Mouse (Mus musculus): Measurements from ENCODE around the gene Slc10a7. TPM values are rescaled to one million over a fixed set of nuclear protein-coding genes. Genes with fewer than 3 reads are reported as not detected.
A peak's percentile ranks its signal among the peaks of the same experiment; 100 is the strongest.

The Slc10a7 gene
- polyA plus RNA-seq, 1 experiment: 10.5 TPM

DNA sequence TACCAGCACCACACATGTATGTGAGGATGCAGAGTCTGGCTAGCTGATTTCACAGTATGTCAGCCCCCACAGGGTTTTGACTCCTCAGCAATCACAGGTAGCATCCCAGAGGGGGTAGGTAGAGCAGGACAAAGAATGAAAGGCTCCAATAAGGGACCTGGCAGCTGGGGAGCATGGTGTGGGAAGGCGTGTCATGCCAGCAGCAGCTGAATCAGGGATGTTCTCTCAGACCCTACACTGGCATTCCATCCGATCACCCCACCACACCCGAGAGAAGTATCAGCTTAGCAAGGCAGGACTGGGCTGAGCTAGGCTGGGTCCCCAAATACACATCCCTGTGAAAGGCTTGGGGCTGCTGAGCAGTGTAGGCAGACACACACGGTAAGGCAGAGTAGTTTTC lies 229.2 kb downstream of the Slc10a7 start:
- DNase-seq (ENCODE audit: low spot score): no peak

DNA sequence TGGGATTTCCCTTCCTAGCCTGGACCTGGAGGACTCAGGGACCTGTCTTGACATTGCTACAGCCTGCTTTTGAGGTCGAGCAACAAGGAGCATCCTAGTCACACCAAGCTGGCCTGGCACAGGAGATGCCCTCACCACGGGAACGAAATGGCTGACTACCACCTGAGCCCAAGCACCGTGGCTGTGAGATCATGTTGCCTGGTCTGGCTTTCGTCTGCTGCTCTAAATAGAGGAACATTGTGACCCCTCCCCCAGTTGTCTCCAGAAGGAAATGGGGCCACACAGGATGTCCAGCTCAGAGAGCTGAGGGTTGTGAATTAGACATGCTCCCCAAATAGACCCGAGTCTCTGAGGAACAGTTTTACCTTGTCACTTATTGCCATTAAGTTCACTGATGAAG lies 231.8 kb downstream of the Slc10a7 start:
- no peak for DNase-seq (ENCODE audit: low spot score)

DNA sequence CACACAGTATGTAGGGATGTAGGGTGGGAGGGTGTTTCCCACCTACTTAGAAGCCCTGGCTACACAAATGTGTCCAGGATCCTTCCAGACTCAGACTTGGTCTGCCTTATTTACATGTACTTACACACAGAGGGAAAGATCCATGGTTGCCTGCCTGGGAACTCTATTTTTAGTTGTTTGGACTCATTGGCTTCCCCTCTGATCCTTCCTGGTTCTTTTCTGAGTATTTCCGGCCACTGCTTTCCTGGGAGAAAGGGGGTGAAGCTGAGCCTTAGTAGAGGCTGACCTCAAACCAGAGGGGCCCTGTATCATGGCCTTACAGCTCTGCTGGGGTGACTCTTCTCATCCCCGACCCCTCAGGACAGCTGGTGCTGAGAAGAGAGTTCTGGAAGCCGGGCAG lies 232.3 kb downstream of the Slc10a7 start:
- no peak for DNase-seq (ENCODE audit: low spot score)

- DNase-seq (ENCODE audit: low spot score): no peak
Observed at GRCm38 (mm10) chr8:78741965-78742364, 232.8 kb downstream of the Slc10a7 start.

GRCm38 (mm10) chr8:78742453-78742852 lies 233.3 kb downstream of the Slc10a7 start:
- peak; percentile 35 for DNase-seq (ENCODE audit: low spot score)

- no peak for DNase-seq (ENCODE audit: low spot score)
Observed at GRCm38 (mm10) chr8:78747052-78747451, 237.9 kb downstream of the Slc10a7 start.

- no peak for DNase-seq (ENCODE audit: low spot score)
Observed at GRCm38 (mm10) chr8:78748701-78749100, 239.6 kb downstream of the Slc10a7 start.

- DNase-seq (ENCODE audit: low spot score): no peak
Observed at GRCm38 (mm10) chr8:78749861-78750825, 241.0 kb downstream of the Slc10a7 start.

- no peak for DNase-seq (ENCODE audit: low spot score)
Observed at GRCm38 (mm10) chr8:78751151-78751550, 242.0 kb downstream of the Slc10a7 start.

DNA sequence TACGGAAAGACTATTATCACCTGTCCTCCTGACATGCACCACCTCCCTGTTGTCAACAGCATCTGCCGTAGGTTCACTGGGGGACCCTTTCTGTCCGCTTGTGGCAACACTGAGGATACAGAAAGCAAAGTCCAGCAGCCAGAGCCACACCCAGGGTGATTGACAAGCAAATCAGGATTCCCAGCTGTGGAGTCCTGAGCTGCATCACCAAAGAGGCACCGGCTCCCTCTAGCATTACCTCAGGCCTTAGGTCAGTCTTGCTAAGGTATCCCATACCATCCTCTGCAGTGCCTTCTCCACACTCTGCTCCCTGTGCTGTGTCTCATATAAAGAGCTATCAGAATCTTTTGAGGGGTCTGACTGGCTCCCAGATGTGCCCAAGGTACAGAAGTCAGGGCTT lies 245.8 kb downstream of the Slc10a7 start:
- no peak for DNase-seq (ENCODE audit: low spot score)

DNA sequence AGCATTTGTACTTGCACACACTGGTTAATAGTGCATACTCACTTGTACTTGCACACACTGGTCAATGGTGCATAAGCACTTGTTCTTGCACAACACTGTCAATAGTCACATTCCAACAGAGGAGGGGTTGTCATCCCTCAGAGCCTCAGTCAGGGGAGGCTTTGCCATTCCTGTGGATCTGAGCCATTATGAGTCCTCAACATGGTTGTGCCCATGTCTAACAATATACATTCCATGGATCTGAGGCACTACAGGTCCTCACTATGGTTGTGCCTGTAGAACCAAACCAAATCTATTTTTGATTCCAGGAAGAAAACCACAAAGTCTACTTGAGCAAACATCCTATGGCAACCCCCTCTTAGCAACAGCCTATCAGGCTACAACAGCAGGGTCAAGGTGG lies 250.0 kb downstream of the Slc10a7 start:
- DNase-seq (ENCODE audit: low spot score): no peak

DNA sequence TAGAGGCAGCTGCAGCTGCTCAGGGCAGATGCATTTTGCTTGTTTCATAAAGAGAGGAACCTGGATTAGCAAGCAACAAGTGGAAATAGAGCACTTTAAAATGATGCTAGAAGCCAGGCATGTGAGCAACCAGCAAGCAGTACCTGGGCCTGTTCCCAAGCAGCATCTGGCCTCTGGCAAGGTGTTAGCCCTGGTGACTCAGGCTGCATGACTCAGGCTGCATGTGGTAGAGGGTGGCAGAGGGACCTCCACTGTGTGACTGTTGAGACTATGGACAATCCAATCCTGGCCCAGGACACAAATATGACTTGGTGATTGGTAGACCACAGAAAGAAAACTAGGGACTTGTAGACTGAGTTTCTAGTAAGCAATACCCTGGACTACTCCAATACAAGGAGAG lies 255.8 kb downstream of the Slc10a7 start:
- no peak for DNase-seq (ENCODE audit: low spot score)

GRCm38 (mm10) chr8:78765556-78765955 lies 256.4 kb downstream of the Slc10a7 start:
- no peak for DNase-seq (ENCODE audit: low spot score)

DNA sequence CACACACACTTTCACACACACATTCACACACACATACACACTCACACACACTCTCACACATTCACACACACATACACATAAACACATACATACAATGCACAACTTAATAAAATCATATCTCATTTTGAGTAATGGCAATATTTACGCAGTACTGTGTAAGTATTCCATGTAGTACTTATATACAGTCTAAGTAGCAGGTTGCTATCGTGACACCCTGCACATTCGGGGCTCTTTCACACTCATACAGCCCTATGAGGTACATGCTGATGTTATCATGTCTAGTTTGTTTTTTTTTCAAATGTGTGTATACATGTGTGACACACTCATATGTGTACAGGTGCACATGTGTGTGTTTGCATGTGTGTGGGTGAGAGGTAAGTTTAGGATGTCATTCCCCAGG lies 261.4 kb downstream of the Slc10a7 start:
- DNase-seq (ENCODE audit: low spot score): no peak

- no peak for DNase-seq (ENCODE audit: low spot score)
Observed at GRCm38 (mm10) chr8:78771256-78771655, 262.1 kb downstream of the Slc10a7 start.

DNA sequence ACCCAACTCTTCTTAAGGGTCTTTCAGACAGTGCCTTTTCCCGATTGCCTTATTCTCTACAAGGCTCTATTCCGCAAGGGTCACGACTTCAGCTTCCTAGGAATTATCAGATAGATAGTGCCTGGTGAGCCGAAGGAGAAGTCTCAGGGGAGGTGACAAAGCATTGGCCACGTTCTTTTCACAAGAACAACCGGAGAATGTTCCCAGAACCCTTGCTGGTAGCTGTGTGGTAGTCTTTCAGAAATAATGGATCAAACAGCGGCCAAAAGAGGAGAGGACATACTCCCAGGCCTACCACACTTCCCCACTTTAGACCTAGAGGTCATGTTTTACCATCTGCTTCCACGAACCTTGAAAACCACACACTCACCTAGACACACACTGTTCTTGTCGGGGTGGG lies 267.7 kb downstream of the Slc10a7 start:
- DNase-seq (ENCODE audit: low spot score): no peak

Other genes starting within 250 kb of the Slc10a7 start
- gene Pou4f2, start 72.7 kb upstream of the Slc10a7 start, polyA plus RNA-seq (2012; rRNA removed): not detected in 2 replicates
- gene Rbmxl1, start 448 bp upstream of the Slc10a7 start, polyA plus RNA-seq (2012; rRNA removed): 50.5 and 58.4 TPM in 2 replicates

Data from urinary bladder, adult 2 months (tissue).